Mouse (Mus musculus): ENCODE measurements around the gene Elmo2. TPM values are rescaled to one million over a fixed set of nuclear protein-coding genes. Genes with fewer than 3 reads are reported as not detected.

Elmo2 gene
- polyA plus RNA-seq, 2 experiments from 2014 or later: 37.2 to 65.4 TPM

DNA sequence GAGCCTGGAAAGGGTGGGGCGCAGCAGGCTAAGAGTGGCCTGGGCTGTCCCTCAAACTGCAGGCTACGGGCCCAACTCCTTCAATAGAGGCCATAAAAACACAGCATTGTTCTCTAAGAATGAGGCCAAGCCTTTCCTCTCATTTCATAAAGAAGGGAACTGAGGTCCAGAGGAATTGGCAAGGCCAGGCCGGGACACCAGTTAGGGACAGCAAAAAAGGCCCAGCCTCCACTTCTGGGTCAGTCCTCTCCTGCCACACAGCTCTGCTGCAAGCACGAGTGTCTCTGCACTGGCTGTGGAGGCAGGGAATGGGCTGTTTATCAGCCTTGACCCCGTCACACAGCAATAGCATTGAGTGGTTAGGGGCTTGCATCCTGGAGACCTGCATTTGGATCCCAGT, 2.8 kb downstream of the Elmo2 start:
- no peak for ATAC-seq

GRCm38 (mm10) chr2:165321981-165322735, 4.1 kb downstream of the Elmo2 start:
- ATAC-seq: no peak

- peak; percentile 28 for ATAC-seq
Observed at GRCm38 (mm10) chr2:165321381-165321888, 4.8 kb downstream of the Elmo2 start.

- no peak for ATAC-seq
Observed at GRCm38 (mm10) chr2:165320531-165321150, 5.6 kb downstream of the Elmo2 start.

GRCm38 (mm10) chr2:165319503-165319902, 6.8 kb downstream of the Elmo2 start:
- no peak for ATAC-seq

- ATAC-seq: no peak
Observed at GRCm38 (mm10) chr2:165318941-165319340, 7.3 kb downstream of the Elmo2 start.

- no peak for ATAC-seq
Observed at GRCm38 (mm10) chr2:165317621-165318263, 8.5 kb downstream of the Elmo2 start.

DNA sequence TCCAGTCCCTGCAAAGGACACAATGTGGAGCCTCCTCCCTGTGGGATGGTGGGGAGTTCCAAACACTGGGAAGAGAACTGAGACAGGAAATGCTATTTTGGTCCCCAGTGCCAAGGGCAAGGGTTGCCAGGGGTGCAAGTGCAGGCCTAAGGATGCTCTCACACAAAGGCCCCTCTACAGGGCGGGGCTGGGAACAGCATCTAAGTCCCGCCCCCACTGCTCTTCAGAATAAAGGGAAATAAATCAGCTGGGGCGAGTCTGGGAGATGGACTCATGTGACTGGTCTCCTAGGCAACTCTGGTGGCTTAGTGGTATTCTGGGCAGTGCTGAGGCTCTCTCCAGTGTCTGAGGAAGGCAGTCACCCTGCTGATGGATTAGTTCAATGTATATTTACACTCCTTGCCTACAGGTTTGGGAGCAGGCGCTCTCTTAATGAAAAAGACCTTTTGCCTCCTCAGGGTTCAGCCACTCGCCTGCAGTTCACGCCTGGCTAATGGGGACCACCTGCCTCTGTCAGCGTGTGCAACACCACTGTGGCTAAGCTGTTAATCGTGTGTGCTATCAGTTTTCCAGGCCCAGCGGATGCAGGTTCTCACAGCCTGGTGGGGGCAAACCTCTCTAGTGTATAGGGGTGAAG, 9.3 kb downstream of the Elmo2 start:
- ATAC-seq: no peak

DNA sequence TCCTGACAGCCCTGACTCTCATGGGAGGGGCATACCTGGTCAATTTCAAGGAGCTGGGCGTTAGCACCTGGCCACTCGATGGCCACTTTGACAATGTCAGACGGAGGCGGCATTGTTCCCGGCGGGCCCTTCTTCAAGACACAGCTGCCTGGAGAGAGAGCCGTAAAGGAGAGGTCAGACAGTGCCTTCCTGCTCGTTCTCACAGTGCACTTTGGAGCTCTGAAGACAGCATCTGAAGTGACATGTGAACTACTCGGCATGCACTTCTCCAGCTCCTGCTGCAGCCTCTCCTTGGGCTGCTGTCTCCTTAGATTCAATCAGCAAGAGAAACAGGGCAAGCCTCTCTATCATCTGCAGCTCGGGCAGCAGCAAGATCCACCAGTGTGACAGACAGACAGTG, 10.1 kb downstream of the Elmo2 start:
- ATAC-seq: no peak

- ATAC-seq: no peak
Observed at GRCm38 (mm10) chr2:165314197-165314596, 12.1 kb downstream of the Elmo2 start.

GRCm38 (mm10) chr2:165312381-165312780, 13.9 kb downstream of the Elmo2 start:
- ATAC-seq: no peak

DNA sequence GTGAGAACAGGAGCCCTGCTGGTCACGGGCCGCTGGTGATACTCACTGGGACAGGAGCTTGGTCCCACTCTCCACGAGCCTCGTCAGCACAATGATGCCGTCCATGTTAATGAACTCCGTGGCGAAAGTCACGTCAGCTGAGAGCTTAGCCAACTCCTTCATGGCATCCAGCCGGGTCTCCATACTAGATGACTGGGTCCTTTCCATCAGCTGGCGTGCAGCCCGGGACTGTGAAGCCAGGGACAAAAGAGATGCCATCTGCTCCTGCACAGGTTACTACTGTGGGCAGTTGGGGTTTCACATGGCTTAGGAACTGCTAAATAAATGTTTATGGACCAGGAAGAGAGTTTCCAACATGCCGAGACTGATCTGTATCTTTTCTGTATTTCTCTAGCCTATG, 14.7 kb downstream of the Elmo2 start:
- no peak for ATAC-seq

- no peak for ATAC-seq
Observed at GRCm38 (mm10) chr2:165310818-165311425, 15.4 kb downstream of the Elmo2 start.

DNA sequence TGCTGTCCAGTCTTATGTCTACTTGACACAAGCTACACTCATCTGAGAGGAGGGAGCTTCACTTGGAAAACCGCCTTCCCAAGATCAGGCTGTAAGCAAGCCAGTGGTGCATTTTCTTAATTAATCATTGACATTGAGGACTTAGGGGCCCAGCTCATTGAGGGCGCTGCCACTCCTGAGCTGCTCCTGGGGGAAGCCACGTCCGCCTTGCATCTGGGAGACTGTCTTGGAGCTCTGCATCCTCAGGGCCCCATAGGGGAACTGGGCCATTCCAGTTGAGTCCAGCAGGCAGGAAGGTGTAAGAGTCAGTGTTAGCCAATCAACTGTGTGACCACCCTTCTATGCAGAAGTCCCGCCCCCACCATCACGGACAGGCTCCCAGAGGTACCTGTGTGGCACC, 18.5 kb downstream of the Elmo2 start:
- ATAC-seq: no peak

DNA sequence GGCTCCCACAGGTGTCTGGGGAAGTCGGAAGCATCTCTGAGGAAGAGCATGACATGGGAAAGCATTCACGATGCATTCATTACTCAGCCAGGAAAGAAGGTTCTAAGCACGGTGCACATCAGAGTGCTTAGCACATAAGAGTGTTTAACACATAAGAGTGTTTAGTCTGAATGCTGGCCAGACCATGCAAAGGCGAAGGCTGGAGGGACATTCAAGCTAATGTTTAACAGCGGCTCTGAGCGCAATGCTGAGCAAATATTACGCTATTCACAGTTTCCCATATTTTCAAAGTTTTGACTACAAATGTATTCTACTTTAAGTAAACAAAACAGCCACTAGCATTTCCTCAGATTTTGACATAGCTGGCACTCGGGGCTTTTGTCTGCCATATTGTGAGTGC, 20.8 kb downstream of the Elmo2 start:
- ATAC-seq: no peak

DNA sequence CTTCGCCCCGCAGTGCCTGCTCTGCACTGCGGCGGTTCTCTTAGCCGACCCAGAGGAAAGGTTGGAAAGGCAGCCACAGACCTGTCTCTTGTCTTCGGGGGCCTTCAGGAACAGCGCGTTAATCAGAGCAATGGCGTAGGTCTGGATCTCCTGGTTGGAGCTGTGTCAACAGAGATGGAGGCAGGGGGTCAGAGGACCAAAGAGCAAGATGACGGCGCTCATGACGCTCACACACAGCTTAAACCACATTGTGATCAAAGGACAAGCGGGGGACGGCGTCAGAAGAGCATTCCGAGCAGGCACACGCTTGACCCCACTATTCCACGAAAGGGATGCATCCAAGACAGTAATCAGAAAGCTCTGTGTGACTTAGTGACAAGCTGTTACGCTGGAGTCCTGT, 21.5 kb downstream of the Elmo2 start:
- ATAC-seq: no peak

DNA sequence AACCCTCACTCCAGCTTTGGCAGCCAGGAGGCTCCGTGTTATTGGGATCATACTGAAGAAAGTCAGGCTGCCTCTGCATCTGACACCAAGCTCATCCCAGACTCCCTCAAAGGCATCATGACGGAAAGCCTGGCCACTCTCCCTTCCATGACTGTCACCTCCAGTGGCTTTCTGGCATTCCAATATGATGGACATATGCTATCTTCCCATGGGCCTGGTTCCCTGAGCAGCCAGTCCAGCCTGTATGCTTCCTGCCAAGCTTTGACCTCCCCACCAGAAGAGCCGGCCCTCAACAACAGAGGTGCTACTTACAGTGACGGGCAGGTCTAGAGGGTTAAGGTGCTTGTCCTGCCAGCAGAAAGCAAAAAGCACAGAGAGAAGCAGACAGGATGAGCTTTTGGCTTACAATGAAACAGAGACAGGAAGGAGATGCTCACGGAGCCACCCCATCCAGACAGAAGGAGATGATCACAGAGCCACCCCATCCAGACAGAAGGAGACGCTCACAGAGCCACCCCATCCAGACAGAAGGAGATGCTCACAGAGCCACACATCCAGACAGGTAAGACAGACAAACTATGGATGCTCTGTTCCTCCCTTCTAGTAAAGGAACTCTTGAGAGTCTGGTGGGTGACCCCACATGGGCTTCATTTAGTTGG, 22.8 kb downstream of the Elmo2 start:
- no peak for ATAC-seq

- no peak for ATAC-seq
Observed at GRCm38 (mm10) chr2:165301409-165301808, 24.9 kb downstream of the Elmo2 start.

GRCm38 (mm10) chr2:165300885-165301284, 25.4 kb downstream of the Elmo2 start:
- ATAC-seq: no peak

DNA sequence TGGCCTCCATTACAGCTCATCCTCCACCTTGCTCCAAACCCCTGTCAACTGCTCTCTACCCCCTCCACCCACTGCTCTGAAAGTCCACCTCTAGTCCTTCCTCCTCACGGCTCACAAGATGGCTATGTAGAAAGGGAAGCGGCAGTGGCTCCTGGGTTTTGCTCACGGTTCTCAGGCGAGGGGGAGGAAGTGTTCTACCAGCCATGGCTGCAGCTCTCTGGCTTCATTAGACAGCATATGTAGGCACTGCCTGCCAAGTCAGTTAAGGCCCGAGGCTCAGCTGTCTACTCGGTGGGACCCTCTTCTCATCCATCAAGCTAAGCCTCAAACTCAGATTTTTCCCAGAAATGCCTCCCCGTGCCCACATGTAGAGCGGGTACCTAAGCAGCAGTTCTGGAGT, 25.9 kb downstream of the Elmo2 start:
- ATAC-seq: no peak

GRCm38 (mm10) chr2:165297429-165297828, 28.9 kb downstream of the Elmo2 start:
- no peak for ATAC-seq

DNA sequence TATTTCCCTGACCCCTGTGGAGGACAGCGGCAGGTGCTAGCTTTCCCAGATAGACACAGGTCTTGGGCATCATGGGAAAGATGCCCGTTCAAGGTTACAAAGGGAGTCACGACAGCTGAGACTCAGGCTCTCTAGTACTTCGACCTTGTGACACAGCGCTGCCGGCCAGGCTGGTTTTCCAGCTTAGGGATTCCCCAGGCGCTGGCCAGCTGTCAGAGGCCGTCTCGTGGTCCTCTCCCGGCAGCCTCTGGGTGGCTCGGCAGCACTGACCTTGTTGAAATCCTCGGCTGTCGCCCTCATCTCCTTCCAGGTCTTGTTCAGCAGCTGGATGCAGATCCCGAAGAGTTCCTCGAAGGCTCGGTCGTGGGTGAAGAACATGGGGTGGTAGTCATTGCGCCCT, 29.7 kb downstream of the Elmo2 start:
- ATAC-seq: no peak
